Mouse (Mus musculus) T-cell, adult 66 days (primary cell): ENCODE data around the gene Cdc14a. TPM values are rescaled to one million over a fixed set of nuclear protein-coding genes. Genes with fewer than 3 reads are reported as not detected.

Source experiments
- total RNA-seq, 2 experiments: library from RNA; stranded (reverse); gene quantifications; 3 replicates in 1 of 2; 4 replicates in 1 of 2; pipeline ENCODE4 v1.2.4; 2023

Gene Cdc14a
- 10 to 100 TPM; 21.4 to 21.7 TPM for total RNA-seq

DNA sequence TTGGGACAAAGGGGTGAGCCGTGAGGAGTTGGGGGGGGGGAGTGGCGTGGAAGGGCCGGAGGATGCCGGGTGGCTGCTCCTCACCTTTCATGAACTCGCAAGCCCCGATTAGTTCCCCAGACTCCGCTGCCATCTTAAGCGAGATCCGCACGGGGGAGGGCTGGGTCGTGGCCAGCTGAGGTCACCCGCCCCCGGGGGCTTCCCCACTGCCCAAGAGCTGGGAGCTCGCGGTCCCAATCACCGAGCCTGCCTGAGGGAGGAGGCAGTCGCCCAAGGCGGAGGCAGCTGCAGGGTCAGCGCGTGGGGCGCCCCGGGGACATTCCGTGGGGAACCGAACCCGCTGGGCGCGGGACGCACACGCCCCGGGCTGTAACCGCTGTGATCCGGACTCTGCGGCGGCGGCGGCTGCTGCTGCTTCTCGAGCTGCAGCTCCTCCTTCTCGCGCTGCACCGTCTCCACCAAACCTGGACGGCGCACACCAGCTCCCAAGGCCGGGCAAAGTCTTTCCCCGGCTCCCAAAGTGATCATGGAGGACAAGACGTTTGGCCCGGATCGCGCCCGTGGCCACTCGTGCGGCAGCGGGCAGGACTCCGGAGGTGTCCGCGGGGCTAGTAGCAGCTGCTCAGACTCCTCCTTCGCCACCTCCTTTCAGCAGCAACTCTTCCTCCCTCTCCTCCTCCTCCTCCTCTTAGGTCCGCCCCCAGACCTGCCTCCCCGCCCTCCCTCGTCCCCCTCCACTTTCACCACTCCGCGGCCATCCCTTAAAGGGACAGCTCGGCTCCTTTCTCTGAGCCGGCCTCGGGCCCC, at the start of gene Cdc14a:
Gene Cdc14a, minus strand, starts transcription at position 680 of the 807 bp plus-strand sequence.

DNA sequence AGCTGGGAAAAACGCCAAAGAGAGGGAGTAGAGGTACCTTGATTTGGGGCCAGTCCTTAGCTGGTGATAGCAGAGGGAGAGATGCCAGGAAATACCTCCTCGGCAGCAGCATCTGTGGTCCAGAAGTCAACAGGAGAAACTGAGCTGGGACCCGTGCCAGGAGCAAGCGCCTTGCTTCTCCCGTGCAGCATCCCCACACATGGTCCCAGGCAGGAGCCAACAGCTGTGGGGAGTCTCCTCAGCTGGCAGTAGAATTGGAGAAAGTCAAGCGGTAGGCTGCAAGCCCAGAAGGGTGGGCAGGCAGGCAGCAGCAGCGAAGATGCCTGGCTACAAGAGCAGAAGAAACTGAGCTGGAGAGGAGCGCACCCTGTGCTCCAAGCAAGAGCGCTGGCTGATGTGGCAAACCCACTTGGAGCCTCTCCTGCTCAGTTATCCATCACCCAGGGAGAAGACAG, 170.7 kb downstream of the Cdc14a start, which contains the start of gene Gpr88:
Gene Gpr88, minus strand, starts transcription at position 427 of the 455 bp plus-strand sequence.

Other genes with a start within 250 kb of the Cdc14a start
- not detected for gene Gpr88, start 170.5 kb downstream of the Cdc14a start, total RNA-seq
- 10 to 100 TPM; 24.3 to 26.2 TPM for gene Rtca, start 84.2 kb upstream of the Cdc14a start, total RNA-seq
- gene Dbt, start 89.0 kb upstream of the Cdc14a start, total RNA-seq: 10 to 100 TPM; 15.1 to 16.1 TPM
- not detected for gene Lrrc39, start 138.9 kb upstream of the Cdc14a start, total RNA-seq
- 1 to 10 TPM; 7.5 to 8.5 TPM for gene Sass6, start 170.9 kb upstream of the Cdc14a start, total RNA-seq
- gene Trmt13, start 190.6 kb upstream of the Cdc14a start, total RNA-seq: 10 to 100 TPM; 31.1 to 32.3 TPM
- 10 to 100 TPM; 84.9 to 94.9 TPM for gene Mfsd14a, start 238.6 kb upstream of the Cdc14a start, total RNA-seq